Comparison of ENCODE assay signal across 9 mouse cellular contexts in genomic region chr3:116127836-116128235, GRCm38 (mm10). TPM values are rescaled to one million over a fixed set of nuclear protein-coding genes. Genes with fewer than 3 reads are reported as not detected.
DNase-seq lines count a peak whose midpoint lies in the region; ATAC-seq and TF ChIP-seq lines count a peak whose summit lies in the region.
"Had no signal": no experiment of that assay in that cellular context is flagged by ENCODE, and none has a peak within 500 bp of the region (broad histone marks: within the 10 kb centered on the region; RNA-seq: fewer than 3 reads in every experiment).

No protein-coding gene starts in this region.

- no peak for TF ChIP-seq CTCF in hindbrain, postnatal 0 days (IDR thresholded peaks at IDR 0.05; ENCODE audit: low read depth)

- no peaks in the 10 kb centered on the region for H3K27me3 ChIP-seq in kidney, embryonic 14.5 days (ENCODE audit: control insufficient read depth, insufficient read depth, low read length)
- no peaks in the 10 kb centered on the region for H3K27me3 ChIP-seq in embryonic facial prominence, embryonic 14.5 days (replicated peaks; ENCODE audit: control insufficient read depth, insufficient read depth, low read length)
- H3K27me3 ChIP-seq in hindbrain, postnatal 0 days (ENCODE audit: insufficient read depth, low read length) = no peaks in the 10 kb centered on the region
- no peaks in the 10 kb centered on the region for H3K27me3 ChIP-seq in midbrain, embryonic 13.5 days

- peak overlapping the region; percentile 33; the same call in 1 of the 2 replicates for H3K4me3 ChIP-seq in kidney, embryonic 14.5 days (ENCODE audit: low read length)
- peak overlapping the region; percentile 44 for H3K4me3 ChIP-seq in embryonic facial prominence, embryonic 14.5 days (ENCODE audit: low read depth, low read length)
- H3K4me3 ChIP-seq in hindbrain, postnatal 0 days (ENCODE audit: low read length) = peak overlapping the region; percentile 34
- peak overlapping the region; percentile 38 for H3K4me3 ChIP-seq in midbrain, embryonic 13.5 days (replicated peaks)

- H3K4me2 ChIP-seq in kidney, embryonic 14.5 days (replicated peaks; ENCODE audit: low read depth, low read length) = peak overlapping the region; percentile 45
- H3K4me2 ChIP-seq in embryonic facial prominence, embryonic 14.5 days (ENCODE audit: low read depth, low read length) = peak overlapping the region; percentile 66
- H3K4me2 ChIP-seq in hindbrain, postnatal 0 days (ENCODE audit: low read depth, low read length) = peak overlapping the region; percentile 41
- H3K4me2 ChIP-seq in midbrain, embryonic 13.5 days (replicated peaks) = peak overlapping the region; percentile 52

- no peaks in the 10 kb centered on the region; the same call in 1 of the 2 replicates for H3K36me3 ChIP-seq in kidney, embryonic 14.5 days (ENCODE audit: control insufficient read depth, insufficient read depth, low read length)
- peaks cover 8% of the 10 kb centered on the region; the same call in 1 of the 2 replicates for H3K36me3 ChIP-seq in embryonic facial prominence, embryonic 14.5 days (ENCODE audit: control insufficient read depth, insufficient read depth, low read length)
- H3K36me3 ChIP-seq in hindbrain, postnatal 0 days (ENCODE audit: insufficient read depth, low read length) = no peaks in the 10 kb centered on the region
- H3K36me3 ChIP-seq in midbrain, embryonic 13.5 days = peaks cover 5% of the 10 kb centered on the region; the same call in 1 of the 2 replicates

- H3K9me3 ChIP-seq in kidney, embryonic 14.5 days (ENCODE audit: control insufficient read depth, low read length) = no peaks in the 10 kb centered on the region
- H3K9me3 ChIP-seq in embryonic facial prominence, embryonic 14.5 days (ENCODE audit: control insufficient read depth, low read length) = no peaks in the 10 kb centered on the region
- no peaks in the 10 kb centered on the region for H3K9me3 ChIP-seq in hindbrain, postnatal 0 days (ENCODE audit: low read length)
- no peaks in the 10 kb centered on the region for H3K9me3 ChIP-seq in midbrain, embryonic 13.5 days

- no peak overlapping the region; the same call in 1 of the 2 replicates for H3K9ac ChIP-seq in kidney, embryonic 14.5 days (ENCODE audit: low read depth, low read length)
- peak overlapping the region; percentile 63; the same call in 1 of the 2 replicates for H3K9ac ChIP-seq in embryonic facial prominence, embryonic 14.5 days (ENCODE audit: low read depth, low read length)
- no peak overlapping the region for H3K9ac ChIP-seq in hindbrain, postnatal 0 days (replicated peaks; ENCODE audit: low read length)
- H3K9ac ChIP-seq in midbrain, embryonic 13.5 days (replicated peaks) = no peak overlapping the region; the same call in 1 of the 2 replicates

- ATAC-seq in kidney, embryonic 14.5 days (ENCODE audit: low FRiP score, low TSS enrichment) = no peak
- no peak for ATAC-seq in embryonic facial prominence, embryonic 14.5 days (ENCODE audit: low read depth)
- no peak for ATAC-seq in hindbrain, postnatal 0 days
- ATAC-seq in midbrain, embryonic 13.5 days = no peak

- no peaks in the 10 kb centered on the region for H3K4me1 ChIP-seq in kidney, embryonic 14.5 days (ENCODE audit: control insufficient read depth, insufficient read depth, low read length)
- peaks cover 14% of the 10 kb centered on the region for H3K4me1 ChIP-seq in embryonic facial prominence, embryonic 14.5 days (ENCODE audit: control insufficient read depth, insufficient read depth, low read length)
- peaks cover 3% of the 10 kb centered on the region; the same call in 1 of the 2 replicates for H3K4me1 ChIP-seq in hindbrain, postnatal 0 days (ENCODE audit: insufficient read depth, low read length)
- peaks cover 30% of the 10 kb centered on the region for H3K4me1 ChIP-seq in midbrain, embryonic 13.5 days (replicated peaks)

- no peak for DNase-seq in kidney, adult 11 months
- DNase-seq in embryonic facial prominence, embryonic 14.5 days (ENCODE audit: low spot score) = no peak
- DNase-seq in hindbrain, postnatal 0 days (ENCODE audit: low spot score) = no peak
- DNase-seq in urinary bladder, postnatal 4 days (ENCODE audit: low spot score in 2 of 2) = no peak
- no peak for DNase-seq in right cerebral cortex, adult 2 months (ENCODE audit: low spot score in 2 of 2)
- no peak for DNase-seq in layer of hippocampus, adult 11-12 months (ENCODE audit: low spot score)
- DNase-seq: lung, postnatal 4 days had no signal

- WGBS in kidney, embryonic 14.5 days = 56% methylated on average over 3 of the region's 3 CpGs
- WGBS in embryonic facial prominence, embryonic 14.5 days = 31% methylated on average over 3 of the region's 3 CpGs
- 40% methylated on average over 3 of the region's 3 CpGs for WGBS in hindbrain, postnatal 0 days
- WGBS in midbrain, embryonic 13.5 days = 42% methylated on average over 3 of the region's 3 CpGs

- H3K27ac ChIP-seq in kidney, embryonic 14.5 days (ENCODE audit: low read depth, low read length) = no peak overlapping the region
- peak overlapping the region; percentile 45 for H3K27ac ChIP-seq in embryonic facial prominence, embryonic 14.5 days (replicated peaks; ENCODE audit: low read depth, low read length)
- H3K27ac ChIP-seq in hindbrain, postnatal 0 days = no peak overlapping the region
- H3K27ac ChIP-seq in midbrain, embryonic 13.5 days = no peak overlapping the region

RNA-seq across cellular contexts. Expression of gene Vcam1, which starts 1.7 kb away (rescaled TPM):
- 25.2 and 33.8 TPM in 2 replicates for polyA plus RNA-seq in kidney, embryonic 14.5 days (2014; fragmentation: Nextera tagmentation; extraction: Ambion mirVana)
- polyA plus RNA-seq in embryonic facial prominence, embryonic 14.5 days (2014; fragmentation: Nextera tagmentation; extraction: Ambion mirVana) = 64.7 and 75.6 TPM in 2 replicates
- 35.4 and 45.3 TPM in 2 replicates for total RNA-seq in hindbrain, postnatal 0 days (2014; rRNA removed)
- polyA plus RNA-seq in hindbrain, postnatal 0 days (2015; fragmentation: Nextera tagmentation; extraction: Ambion mirVana) = 40.7 and 43.5 TPM in 2 replicates
- 38.5 and 44.4 TPM in 2 replicates for polyA plus RNA-seq in midbrain, embryonic 13.5 days (2015; fragmentation: Nextera tagmentation; extraction: Ambion mirVana)
